Mouse (Mus musculus) Muller cell, postnatal 12 days (primary cell): ENCODE measurements around the gene Zfp142.

Experiments used
- DNase-seq: peaks from one replicate; pipeline ENCODE4 v3.0.0-alpha.2; 2015; ENCODE audit errors: inconsistent ontology term

The Zfp142 gene

DNA sequence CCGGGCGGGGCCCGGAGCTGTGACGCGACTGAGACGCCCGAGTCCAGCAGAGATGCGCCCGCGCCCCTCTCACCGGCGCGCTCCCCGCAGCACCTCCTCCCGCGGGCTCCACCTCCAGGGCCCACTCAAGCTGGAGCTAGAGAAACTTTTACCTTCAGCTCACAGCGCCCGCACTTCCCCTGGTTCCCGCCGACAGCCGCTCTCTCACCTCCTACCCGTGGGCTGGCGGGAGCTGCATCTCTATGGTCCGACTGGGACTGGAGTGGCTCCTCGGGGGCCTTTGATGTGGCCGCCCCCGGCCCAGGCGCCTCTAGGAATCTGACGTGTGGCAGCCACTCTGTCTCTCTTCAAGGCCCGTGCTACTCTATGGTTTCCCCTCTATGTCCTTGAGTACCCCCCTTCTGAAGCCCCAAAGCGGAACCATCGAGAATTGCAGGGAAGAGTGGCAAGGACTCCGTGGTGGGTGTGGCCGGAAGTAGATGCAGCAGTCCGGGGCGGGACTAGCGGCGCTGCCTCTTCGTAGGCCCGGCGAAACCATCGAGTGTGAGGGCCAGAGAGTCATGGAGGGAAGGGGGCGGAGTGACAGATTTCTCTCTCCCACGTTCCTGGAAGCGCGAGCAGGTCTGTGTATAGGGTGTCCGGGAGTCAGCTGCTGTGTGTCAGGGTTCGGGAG is at the start of gene Zfp142, which contains the start of gene Bcs1l:
TSS of gene Zfp142 (minus strand) at position 474 of the 673 bp plus-strand sequence.
TSS of gene Bcs1l (plus strand) at position 517 of the 673 bp plus-strand sequence.
- peak; percentile 100 for DNase-seq

DNA sequence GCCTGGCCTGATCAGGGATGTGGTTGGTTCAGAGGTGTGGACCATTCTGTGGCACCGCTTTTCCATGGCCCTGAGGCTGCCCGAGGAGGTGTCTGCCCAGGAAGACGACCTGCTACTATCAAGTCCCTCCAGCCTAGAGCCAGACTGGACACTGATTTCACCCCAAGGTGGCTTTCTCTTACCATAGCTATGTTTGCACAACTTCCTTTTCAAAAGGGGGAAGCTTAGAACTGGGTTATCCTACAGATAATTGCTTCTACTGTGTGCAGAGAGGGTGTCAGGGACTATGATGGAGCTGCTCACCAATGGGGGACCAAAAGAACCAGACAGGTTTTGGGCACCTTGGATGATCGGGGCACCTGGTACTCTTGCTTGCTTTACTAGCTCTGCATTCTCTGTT is 44.7 kb upstream of the Zfp142 start:
- DNase-seq: no peak

- DNase-seq: no peak
Measured at GRCm38 (mm10) chr1:74628001-74628400, 40.0 kb upstream of the Zfp142 start.

DNA sequence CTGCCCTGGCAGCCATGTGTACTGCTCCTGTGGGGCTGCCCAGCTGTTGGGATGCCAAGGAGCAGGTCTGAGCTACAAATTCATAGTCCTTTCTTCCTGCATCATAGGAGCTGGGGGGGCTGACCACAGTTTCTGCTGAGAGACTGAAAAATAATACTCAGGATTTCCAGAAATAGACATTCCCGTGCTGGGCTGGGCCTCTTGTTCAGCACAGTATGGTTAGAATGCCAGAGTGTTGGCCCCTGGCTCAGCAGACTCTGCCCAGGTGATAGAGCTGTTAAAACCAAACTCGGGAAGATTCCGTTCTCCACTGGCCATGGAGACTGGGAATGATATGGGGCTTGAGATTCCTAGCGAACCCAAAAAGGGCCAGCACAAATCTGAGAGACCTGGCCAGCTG is 38.0 kb upstream of the Zfp142 start:
- no peak for DNase-seq

DNA sequence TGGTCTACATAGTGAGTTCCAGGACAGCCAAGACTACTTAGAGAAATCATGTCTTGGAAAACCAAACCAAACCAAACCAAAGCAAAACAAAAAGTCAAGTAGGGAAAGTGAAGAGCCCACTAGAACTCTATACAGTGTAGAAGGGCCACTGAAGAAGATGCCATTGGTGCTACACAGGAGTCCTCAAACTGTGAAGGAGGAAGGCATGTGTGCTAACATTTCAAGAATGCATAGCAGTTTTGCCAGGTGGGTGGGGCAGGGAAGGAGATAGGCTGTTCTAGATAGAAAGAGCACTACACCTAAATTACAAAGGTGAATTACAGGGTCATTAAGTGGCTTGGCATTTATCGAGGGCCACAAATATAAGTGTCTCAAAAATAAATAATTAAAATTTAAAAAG is 36.1 kb upstream of the Zfp142 start:
- DNase-seq: no peak

- peak; percentile 87 for DNase-seq
Measured at GRCm38 (mm10) chr1:74601267-74601962, 13.4 kb upstream of the Zfp142 start, which contains the start of the genes Rnf25 and Stk36. Rnf25 (minus strand) TSS chr1:74601397. Stk36 (plus strand) TSS chr1:74601445.

GRCm38 (mm10) chr1:74600501-74601266 is 12.6 kb upstream of the Zfp142 start:
- DNase-seq: no peak

DNA sequence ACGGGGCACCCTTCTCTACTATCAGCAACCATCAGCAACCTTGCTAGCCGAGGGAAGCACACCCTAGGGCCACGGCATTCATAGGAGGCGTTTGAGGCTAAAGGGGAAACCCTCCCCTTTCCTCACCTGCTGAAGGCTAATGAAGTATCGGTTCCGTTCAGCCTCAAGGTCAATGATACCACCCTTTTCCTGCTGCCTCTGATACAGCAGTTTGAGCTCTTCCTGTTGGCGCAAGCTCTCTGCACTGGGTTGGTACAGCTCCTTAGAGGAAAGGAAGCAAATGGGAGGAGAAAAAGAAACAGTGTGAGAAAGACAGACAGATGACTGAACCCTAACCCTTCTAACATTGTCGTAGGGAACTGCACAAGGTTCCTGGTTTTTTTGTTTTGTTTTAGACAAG is 6.4 kb upstream of the Zfp142 start:
- DNase-seq: no peak

GRCm38 (mm10) chr1:74587233-74587772 is 743 bp downstream of the Zfp142 start:
- DNase-seq: no peak

DNA sequence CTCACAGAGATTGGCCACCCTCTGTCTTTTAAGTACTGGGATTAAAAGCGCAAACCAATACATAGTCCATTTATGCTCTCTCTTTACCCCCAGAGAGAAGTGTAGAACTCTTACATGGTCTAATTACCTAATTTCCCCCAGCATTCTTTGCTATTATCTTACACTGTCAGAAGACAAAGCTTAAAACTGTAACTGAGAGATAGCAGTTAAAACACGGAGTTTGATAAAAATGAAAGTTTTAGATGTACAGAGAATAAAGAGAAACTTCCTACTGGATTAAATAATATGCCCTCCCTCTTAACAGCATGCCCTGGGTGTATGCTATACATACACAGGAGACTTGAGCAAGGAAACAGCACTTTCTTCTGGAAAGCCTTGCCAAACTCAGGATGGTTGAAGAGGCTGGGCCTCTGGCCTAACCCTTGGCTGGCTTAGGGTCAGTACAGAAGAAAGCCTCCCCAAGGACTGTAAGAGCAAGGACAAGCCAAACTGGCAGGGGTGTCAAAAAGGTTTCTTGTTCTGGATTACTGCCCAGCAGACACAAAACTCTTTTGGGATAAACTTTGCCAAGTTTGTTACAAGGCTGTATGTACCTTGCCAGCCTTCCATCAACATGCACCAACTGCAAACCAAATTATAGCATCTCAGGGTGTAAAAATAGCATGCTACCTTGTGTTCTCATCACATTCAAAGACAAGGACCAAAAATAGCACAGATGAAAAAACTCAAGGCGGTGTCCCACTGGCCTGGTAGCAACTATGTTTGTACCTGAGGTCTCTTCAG is 3.2 kb downstream of the Zfp142 start:
- no peak for DNase-seq

- no peak for DNase-seq
Measured at GRCm38 (mm10) chr1:74582621-74583020, 5.4 kb downstream of the Zfp142 start.

DNA sequence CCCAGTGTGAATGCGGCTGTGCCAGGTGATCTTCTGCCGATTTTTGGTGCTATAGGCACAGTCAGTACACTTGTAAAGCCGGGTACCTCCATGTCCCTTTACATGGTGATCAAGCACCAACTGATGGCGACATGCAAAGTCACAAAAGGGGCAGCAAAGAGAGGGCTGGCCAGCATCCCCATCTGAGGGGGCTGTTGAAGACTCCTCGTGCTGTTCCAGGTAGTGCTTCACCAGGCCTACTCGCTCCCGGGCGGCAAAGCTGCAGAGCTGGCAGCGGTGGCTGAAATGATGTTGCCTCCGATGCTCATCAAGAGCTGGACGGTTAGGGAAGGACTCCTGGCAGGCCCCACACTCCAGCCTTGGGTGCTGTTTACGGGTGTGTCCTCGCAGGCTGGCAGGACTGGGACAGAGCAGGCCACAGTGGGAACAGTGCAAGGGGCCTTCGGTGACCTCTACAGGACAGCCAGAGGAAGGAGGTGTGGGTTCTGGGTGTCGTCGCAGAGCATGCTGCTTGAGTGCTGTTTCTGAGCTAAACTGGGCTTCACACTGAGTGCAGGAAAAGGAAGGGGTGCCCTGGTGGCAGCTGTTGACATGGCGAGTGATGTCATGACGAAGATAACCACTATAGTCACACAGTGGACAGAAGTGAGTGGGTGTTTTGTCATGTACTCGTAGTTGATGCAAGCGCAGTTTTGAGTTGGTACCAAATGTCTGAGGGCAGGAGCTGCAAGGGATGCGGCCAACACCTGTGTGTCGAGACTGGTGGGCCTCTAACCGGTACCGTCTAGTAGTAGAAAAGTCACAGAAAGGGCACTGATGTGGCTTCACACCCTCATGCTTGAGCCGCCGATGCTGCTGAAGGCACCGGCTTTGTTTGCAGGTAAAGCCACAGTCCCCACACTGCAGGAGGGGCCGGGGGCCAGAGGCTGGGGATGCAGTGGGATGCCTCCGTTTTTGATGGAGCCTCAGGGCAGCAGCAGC is 18.0 kb downstream of the Zfp142 start:
- no peak for DNase-seq

- no peak for DNase-seq
Measured at GRCm38 (mm10) chr1:74565834-74566233, 22.2 kb downstream of the Zfp142 start.

GRCm38 (mm10) chr1:74559061-74559460 is 29.0 kb downstream of the Zfp142 start:
- no peak for DNase-seq

- DNase-seq: peak; percentile 69
Measured at GRCm38 (mm10) chr1:74544184-74544583, 43.9 kb downstream of the Zfp142 start, which contains the start of gene Usp37. Usp37 (minus strand) TSS chr1:74544284.

- peak; percentile 86 for DNase-seq
Measured at GRCm38 (mm10) chr1:74542451-74542961, 45.5 kb downstream of the Zfp142 start, which contains the start of gene Plcd4. Plcd4 (plus strand) TSS chr1:74542888.

DNA sequence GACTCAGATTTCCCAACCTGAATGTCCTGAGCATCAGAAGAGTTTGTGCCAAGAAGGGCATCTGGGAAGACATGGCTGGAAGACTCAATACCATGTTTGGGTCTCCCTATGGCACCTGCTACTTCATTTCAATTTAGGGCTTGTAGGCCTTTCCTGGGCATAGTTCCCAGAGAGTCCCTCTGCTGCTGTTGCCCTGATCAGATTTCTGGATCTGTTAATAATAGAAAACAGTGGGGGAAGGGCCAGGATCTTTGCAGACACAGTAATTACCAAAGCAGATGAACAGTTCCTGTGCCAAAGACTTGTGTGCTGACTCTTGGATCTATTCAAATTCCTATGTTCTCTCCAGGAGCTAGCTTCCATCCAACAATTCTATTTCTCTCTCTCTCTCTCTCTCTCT is 49.4 kb downstream of the Zfp142 start:
- peak; percentile 53 for DNase-seq

- no peak for DNase-seq
Measured at GRCm38 (mm10) chr1:74528589-74528988, 59.5 kb downstream of the Zfp142 start.

DNA sequence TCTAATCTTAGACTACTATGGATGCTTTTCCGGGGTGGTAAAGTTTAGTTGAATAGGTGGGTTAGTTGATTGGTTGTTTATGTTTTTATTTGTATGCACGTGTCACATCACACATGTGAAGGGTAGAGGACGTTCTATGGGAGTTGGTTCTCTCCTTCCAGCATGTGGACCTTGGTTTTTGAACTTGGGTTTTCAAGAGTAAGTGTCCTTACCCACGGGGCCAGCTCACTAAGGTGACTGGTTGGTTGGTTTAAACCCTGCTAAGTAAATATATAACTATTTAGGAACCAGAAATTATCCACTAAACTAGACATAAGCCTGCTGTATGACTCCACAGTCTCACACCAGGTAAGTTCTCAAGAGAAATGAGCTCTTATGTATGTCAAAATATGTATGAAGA is 63.3 kb downstream of the Zfp142 start:
- DNase-seq: no peak

DNA sequence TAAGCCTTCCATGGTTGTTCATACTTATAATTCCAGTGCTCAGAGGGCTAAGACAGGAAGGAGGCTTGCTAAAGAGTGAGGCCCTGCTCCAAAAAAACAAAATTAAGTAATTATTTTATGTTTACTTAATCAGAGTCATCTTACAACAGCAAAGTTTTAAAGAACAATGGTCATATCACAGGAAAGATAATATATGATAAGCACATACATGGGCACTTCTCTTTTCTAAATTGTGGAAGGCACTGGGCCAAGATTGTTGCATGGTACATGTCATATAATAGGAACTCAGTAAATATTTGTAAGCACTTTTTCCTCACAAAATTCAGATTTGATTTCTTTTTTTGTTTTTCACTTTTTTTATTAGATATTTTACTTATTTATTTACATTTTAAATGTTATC is 68.2 kb downstream of the Zfp142 start:
- no peak for DNase-seq
